Mouse (Mus musculus): ENCODE measurements around the gene Ric3.

GRCm38 (mm10) chr7:109011596-109012180 lies 71.4 kb downstream of the Ric3 start:
- no peak for TF ChIP-seq CTCF (IDR thresholded peaks at IDR 0.05; ENCODE audit: low read depth)
- no peak for TF ChIP-seq EP300 (IDR thresholded peaks at IDR 0.05; ENCODE audit: low read depth)

Data from liver, postnatal 0 days (tissue).